Mouse (Mus musculus): ENCODE measurements around the gene Acsf2.
"Not testable (repeated sequence)": the region's sequence is repeated elsewhere in the genome, so short reads cannot be mapped to it uniquely, and the experiment has no call there.

Acsf2 gene

DNA sequence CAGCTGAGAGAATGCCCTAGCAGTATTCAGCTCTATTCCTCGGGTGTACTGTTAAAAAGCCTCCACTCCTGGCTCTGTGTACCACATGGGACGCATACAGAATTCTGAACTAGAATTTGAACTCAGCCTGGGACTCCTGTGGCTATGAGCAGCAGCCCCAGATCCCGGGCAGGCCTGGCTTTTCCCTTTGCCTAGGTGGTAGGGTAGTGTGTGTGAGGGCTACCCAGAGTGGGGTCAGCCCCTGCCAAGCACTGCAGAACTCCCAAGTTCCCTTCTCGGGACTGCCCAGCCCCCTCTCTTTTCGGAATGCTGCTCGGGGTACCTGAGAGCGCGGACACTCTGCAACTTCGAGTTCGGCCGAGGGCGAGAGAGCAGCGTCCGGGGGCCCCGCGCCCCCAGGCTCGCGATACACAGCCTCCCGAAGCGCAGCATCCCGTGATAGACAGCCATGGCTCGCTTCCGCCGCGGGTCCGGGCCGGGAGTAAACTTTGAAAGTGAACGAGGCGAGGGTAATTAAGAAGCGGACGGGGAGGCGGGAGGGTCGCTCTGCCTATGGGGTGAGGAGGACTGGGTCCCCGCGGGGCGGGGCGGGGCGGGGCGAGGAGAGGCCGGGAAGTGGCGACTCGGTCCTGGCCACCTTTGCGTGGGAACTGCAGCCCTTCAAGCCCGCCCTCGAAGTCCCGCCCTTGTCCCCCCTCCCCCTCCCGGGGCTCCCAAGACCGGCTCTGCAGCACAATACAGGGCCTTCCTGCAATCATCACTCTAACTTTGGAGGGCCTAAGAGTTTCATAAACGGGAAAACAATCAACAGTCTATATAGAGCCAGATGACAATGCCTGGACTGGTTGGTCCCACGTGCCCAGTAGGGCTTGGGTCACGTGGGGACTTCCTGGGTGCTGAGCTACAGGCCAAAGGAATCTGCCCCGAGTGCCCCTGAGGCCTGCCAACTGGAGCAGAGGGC lies at the start of gene Acsf2:
Gene Acsf2 (minus strand): TSS at position 551 of the 961 bp plus-strand sequence.
- DNase-seq (ENCODE audit: low read depth): peak; percentile 70

DNA sequence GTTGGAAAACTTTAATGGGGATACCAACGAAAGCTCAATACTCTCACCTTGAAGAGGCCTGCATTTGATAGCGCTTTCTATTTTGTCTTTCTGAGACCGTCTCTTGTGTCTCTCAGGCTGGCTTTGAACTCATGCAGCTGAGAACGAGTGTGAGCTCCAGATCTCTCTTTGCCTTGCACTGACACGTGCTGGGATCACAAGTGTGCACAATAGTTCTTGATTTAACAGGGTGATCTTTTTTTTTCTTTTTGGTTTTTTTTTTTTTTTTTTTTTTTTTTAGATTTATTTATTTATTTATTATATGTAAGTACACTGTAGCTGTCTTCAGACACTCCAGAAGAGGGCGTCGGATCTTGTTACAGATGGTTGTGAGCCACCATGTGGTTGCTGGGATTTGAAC lies 49.6 kb upstream of the Acsf2 start:
- not testable (repeated sequence) for DNase-seq (ENCODE audit: low read depth)

DNA sequence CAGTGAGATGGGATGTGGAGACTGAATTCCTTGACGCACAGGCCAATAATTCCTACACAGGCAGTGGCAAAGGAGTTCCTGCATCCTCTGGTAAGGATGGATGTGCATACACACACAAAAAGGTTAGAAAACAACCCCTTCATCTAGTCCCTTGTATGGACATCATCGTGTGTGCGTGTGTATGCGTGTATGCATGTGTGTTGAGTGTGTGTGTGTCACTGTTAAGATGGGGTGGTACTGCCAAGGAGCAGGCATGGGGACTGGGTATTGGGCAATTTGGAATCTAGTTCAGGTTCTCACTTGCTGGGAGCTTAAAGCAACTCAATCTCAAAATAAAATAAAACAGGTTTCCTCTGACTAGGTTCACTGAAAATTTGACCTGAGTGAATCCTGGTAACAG lies 44.8 kb upstream of the Acsf2 start:
- DNase-seq (ENCODE audit: low read depth): no peak

DNA sequence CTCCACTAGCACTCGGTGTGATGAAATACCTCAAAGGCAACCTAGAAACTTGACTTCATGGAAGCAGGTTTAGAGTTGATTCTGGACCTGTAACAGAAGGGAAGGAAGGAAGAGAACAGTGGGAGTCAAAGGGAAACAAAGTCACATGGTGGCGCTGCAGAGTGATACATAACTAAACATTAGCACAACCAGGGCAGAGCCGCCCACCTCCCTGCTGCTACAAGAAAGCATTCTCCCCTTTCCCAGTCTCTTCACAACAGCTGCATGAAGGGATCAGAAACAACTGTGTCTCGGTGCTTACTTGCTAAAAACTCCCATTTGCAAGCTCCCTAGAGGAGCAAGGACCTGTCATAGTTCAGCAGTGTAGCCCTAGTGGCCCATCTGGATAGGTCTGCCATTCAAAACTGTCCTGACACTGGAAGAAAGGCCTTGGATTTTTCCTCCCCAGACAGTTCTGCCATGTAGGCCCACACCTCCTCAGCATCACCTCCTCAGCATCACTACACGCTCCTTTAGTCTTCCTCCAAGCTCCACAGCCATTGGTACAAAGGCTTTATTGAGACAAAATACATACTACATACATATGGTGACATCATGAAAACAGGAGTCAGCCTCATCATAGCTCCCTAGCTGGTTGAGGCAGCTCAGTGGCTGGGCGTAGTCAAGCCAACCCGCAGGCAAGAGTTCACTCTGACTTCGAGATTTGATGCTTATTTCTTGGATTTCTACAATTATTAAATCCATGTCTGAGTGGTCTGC lies 43.0 kb upstream of the Acsf2 start:
- no peak for DNase-seq (ENCODE audit: low read depth)

DNA sequence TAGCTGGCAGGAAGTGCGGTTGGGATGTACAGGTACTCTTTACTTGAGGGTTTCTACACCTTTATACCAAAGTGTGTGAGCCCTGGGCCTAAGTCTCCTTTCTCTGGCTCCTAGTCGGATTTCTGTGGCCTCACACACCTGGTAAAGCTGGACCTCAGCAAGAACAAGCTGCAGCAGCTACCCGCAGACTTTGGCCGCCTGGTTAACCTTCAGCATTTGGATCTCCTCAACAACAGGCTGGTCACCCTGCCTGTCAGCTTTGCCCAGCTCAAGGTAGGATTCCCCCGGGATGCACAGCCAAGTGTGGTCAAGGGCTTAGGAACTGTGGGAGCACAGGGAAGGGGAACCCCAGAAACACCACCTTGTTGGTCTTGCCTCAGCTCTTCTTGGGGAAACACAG lies 32.8 kb upstream of the Acsf2 start:
- DNase-seq (ENCODE audit: low read depth): no peak

DNA sequence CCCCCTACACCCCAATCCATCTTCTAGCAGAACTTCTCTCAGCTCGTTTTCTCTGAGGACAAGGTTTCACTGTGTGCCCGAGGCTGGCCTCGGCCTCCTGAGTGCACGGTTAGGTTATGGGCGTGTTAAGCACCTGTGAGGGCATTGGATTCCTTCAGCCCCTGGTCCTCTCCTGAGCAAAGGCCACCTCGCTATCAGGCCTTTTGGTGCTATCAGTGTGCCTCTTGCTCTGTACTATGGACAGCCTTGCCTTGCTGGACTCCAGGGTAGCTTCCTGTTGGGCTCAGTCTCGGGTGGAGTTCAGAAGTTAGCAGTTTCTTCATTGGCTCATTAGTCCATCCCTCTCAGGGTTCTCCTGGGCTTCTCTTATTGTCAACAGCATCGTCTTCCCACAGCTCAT lies 31.3 kb upstream of the Acsf2 start:
- no peak for DNase-seq (ENCODE audit: low read depth)

DNA sequence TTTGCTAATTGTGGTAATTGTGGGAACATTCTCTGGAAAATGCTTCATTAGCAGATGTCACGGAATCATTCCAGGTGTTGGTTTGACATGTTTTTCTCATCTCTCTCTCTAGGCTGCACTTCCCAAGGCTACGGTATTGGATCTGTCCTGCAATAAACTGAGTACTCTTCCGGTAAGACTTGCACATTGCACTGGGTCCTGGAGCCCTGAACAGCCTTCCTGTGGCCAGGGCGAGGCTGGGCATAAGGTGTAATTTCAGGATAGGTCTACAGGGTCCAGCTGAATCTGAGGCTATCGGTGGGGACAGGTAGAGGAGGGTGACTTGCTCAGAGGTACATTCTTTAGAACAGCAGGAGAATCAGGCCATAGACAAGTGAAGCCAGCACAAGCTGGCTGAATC lies 30.3 kb upstream of the Acsf2 start:
- DNase-seq (ENCODE audit: low read depth): no peak

DNA sequence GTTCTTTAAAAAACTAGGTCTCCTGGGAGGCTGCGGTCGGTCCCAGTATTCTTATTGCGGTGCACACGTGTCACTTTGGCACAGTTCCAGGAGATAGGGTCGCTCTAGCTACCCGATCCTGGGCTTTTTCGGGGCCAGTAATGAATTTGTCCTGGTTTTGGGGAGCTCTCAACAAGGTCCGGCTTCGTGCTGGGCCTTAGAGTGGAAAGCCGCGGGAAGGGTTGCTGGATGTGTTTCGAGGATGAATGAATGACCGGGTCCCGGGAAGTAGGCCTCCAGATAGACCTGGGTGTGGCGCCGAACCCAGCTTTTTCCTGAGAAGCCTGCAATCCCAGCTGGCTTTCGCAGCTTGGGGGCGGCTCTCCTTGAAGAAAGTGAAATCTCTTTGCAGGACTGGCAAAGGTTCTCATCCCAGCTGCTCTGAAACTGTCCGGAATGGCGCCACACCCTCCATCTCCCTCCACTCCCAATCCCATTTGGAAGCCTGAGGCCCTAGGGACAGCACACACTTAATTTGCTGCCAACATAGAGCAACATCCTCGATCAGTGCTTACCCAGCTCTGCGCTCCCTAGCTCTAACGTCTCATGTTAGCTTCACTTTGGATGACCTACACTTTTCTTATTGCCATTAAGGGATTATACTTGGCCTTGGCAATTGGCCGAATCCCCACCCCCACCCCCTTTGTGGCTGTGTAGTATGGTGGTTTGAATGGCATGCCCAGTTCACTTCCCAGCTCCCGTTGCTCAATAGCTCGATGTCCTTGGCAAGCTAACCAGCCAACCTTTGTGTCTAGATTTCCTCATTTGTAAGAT lies 28.7 kb upstream of the Acsf2 start:
- peak; percentile 61 for DNase-seq (ENCODE audit: low read depth)

DNA sequence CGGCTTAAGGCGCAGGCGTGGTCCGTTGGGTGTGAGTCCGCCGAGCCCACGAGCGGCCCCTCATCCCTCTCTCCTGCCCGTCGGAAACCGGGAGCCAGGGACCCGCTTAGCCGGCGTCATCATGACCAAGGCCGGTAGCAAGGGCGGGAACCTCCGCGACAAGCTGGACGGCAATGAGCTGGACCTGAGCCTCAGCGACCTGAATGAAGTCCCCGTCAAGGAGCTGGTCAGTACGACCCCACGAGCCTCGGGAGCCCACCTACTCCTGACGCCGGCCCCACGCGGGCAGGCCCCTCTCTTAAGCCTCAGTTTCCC lies 28.2 kb upstream of the Acsf2 start:
- DNase-seq (ENCODE audit: low read depth): no peak

DNA sequence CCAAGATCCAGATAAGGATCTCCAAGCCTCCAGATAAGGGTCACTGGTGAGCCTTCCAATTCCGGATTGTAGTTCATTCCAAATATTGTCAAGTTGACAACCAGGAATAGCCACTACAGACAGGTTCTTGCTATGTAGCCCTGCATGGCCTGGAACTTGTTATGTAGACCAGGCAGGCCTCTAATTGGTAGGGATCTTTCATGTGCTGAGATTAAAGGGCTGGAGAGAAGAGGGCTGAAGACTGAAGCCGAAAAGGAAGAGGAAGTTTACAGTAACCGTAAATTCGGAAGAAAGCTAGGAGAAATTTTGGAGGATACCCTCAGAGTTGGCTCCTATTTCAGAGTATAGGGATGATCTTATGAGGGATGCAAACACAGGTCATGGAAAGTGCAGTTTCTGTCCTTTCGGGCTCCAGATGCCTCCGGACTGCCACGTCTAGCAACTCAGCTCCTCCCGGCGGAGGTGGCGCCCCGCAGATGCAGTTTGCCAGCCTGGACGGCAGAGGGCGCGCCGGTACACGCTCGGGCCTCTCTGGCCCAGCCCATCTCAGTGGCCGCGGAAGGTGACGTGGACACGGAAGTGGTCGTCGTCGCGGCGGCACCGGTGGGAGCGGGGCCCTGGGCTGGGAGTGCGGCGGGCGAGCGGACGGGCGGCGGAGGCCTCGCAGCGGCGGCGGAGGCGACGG lies 27.7 kb upstream of the Acsf2 start, which contains the start of gene Lrrc59:
Gene Lrrc59 (plus strand): TSS at position 569 of the 685 bp plus-strand sequence.
- DNase-seq (ENCODE audit: low read depth): peak; percentile 95

DNA sequence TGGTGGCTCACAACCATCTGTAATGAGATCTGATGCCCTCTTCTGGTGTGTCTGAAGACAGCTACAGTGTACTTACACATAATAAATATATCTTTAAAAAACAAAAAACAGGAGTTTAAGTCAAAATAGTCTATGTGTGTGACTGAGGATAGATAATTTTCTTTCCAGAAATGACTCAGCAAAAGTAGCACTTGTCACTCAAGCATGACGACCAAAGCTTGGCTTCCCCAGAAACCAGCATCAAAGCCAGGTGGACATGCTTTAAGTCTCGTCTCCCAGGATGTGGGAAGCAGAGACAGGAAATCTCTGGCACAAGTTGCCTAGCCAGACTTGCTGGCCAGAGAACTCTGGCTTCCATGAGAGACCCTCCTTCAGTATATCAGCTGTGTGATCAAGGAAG lies 20.5 kb upstream of the Acsf2 start:
- DNase-seq (ENCODE audit: low read depth): no peak

DNA sequence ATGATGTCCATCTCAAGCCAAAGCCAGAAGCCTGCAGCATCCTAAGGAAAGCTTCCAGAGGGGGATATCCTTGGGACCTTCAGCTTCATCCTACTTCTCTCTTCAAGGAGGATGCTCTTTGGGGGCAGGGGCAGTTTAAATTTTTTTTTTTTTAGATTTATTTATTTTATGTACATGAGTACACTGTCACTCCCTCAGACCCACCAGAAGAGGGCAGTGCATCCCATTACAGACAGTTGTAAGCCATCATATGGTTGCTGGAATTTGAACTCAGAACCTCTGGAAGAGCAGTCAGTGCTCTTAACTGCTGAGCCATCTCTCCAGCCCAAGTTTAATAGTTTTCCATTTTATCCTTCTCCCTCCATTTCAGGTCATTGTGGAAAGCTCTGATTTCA lies 19.8 kb upstream of the Acsf2 start:
- peak; percentile 55 for DNase-seq (ENCODE audit: low read depth)

DNA sequence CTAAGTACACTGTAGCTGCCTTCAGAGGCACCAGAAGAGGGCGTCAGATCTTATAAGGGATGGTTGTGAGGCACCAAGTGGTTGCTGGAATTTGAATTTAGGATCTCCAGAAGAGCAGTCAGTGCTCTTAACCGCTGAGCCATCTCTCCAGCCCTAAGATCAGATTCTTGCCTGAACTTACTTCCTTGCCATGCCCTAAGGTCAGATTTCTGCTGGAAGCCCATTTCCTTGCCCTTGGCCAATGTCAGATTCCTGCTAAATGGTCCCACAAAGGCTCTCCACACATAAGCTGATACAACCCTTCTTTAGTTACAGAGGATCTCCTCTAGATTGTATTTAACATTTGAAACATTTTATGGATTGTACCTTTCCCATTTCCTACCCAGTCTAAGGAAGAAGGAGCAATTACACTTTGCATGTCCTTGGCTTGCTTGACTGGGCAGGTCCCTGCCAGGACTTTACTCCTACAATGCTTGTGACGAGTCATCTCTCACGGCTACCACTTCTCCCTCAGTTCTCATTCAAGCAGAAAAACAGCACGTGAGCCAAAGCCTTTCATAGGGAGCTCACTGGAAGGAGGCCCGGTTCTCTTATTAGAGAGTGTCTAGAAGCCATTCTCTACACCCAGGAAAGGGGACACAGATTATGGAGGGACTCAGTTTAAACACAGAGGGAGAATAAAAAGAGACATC lies 19.2 kb upstream of the Acsf2 start:
- no peak for DNase-seq (ENCODE audit: low read depth)

DNA sequence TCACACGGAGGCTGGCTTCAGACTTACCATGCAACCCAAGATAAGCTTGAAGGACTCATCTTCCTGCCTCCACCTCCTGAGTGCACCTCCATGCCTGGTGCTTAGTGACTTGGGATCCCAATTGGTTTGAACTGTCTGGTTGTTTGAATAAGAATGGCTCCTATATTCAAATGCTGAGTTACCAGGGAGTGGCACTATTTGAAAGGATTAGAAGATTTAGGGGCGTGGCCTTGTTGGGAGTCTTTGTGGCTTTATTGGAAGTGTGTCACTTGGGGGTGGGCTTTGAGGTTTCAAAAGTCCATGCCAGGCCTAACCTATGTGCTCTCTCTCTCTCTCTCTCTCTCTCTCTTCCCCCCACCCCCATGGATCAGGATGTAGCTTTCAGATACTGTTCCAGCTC lies 16.0 kb upstream of the Acsf2 start:
- DNase-seq (ENCODE audit: low read depth): no peak

DNA sequence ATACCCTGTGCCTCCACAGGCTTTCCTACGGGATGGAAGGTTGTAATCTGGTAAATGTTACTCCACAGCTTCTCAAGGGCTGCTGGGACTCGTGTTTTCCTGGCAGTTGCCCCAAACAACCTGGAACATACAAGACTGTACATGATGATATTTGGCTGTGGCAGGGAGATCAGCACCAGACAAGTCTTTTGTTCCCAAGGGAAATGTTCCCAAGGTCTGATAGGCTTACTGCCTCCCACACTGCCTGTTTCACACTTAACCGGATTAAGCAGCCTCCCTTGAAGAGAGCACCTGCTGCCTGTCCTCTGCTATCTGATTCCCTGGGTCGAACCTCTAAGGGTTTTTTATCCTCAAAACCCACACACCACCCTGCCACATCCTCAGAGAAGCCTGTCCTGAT lies 13.8 kb upstream of the Acsf2 start:
- DNase-seq (ENCODE audit: low read depth): no peak

DNA sequence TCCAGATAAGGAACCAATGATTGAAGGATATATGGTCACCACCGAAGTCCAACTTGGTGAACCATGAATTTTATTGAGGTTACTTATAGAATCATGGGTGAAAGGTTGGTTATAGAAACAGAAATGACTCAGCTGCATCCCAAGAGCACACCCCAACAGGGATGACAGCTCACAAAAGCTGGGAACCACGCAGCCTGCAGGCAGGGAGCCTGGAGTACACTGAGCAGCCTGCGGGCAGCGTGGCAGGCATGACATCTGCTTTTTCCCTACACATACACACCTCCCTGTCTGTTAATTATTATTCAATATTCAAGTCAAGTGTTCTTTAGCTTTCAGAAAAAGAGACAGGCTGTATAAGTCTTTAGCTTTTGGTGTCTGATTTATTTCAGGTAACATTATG lies 12.9 kb upstream of the Acsf2 start:
- DNase-seq (ENCODE audit: low read depth): no peak

DNA sequence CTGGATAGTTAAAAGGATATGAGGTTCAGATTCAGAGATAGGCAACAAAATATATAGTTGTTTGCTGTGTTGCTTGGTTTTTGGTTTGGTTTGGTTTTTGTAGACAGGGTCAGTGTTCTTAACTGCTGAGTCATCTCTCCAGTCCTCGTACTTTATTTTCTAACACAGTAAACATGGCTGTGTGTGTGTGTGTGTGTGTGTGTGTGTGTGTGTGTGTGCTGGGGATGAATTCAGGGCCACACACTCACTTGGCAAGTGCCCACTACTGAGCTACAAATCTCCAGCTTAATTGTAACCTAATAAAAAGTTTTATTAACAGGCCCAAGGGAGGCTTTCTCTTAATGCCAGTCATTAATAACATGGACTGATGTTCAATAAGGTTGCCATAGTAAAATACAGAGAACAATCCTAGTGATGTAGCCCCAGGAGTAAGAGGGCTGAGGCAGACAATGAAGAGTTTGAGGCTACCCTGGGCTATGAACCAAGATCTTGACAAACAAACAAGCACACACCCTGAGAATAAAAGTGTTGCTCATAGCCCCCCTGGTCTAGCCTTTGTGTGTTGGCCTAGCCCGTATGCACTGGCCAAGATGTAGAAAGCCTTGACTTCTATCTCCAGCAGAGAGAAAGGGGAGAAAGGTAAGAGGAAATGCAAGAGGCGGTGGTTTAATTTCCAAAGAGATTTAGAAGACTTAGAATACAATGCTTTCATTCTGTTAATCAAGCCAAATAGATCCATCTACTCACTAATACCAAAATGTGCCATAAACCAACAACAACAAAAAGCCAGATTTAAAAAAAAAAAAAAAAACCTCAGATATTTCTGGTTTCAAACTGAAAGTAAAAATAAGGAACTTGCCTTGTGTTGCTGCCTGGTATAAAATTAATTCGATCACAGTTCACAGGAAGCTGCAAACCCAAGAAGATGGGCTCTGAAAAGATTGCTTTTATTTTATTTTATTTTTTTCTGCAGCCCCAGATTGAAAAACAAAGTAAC lies 9.4 kb upstream of the Acsf2 start:
- no peak for DNase-seq (ENCODE audit: low read depth)

DNA sequence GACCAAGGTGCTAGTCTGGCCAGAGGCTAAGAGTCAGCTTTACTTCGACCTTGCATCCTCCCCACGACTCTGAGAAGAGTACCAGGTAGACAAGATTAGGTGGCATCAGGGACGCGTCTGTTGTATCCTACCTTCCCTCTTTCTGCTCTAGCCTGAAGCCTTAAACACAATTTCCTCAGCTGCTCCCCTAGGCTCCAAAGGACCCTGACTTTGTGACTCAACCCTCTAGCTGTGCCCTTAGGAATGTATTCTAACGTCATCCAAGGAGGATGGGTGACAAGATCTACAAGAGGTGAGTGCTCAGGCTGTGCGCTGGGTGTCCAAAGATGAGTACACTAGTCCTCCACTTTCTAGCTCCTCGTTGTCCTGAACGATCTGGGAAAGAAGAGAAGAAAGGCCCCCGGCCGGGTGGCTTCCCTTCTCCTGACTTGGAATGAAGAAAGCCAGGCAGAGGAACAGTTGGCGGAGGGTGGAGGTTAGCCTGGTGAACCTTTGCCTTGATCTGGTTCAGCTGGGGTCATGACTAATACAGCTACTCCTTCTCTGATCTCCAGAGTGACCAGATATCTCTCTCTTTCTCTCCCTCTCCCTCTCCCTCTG lies 785 bp upstream of the Acsf2 start:
- DNase-seq (ENCODE audit: low read depth): no peak

DNA sequence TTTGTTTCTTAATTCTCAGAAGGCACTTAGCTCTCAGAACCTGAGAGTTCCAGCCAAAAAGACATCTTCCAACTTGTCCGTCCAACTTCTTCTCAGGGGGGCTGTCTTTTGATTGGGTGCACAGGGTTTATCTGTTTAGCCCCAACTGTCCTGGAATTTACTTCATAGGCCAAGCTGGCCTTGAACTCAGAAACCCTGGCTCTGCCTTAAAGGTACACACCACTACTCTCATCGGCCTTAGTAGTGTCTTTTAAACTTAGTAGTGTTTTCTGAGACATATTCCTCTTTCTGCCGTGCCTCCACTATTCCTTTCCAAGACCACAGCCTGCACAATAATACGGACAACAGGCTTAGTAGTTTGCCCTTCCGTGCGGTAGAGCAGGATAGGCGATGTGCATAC lies 1.2 kb downstream of the Acsf2 start:
- no peak for DNase-seq (ENCODE audit: low read depth)

Measured in naive thymus-derived CD4-positive, alpha-beta T cell, adult 2 months (primary cell).